30 mouse cellular contexts compared by ENCODE assay signal in the genomic region with DNA sequence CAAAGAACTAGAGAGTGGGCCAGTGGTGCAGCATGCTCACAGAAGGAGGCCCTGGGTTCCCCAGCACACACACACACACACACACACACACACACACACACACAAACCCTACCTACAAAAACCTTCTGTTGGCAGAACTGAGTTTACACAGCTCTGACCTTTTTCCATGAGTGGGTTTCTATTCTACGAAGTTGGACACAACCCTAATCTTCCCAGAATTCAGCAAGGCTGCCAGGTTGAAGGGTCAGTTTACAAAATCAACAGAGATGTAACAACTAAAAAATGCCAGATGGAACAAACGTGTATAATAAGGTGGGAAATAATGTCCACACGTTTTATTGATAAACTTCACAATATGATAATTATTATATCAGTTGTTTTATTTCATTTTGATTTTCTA. TPM values are rescaled to one million over a fixed set of nuclear protein-coding genes. Genes with fewer than 3 reads are reported as not detected.
DNase-seq lines count a peak whose midpoint lies in the region; ATAC-seq and TF ChIP-seq lines count a peak whose summit lies in the region.
"Had no signal": no experiment of that assay in that cellular context is flagged by ENCODE, and none has a peak within 500 bp of the region (broad histone marks: within the 10 kb centered on the region; RNA-seq: fewer than 3 reads in every experiment).

No protein-coding gene starts in this region.

- TF ChIP-seq POLR2A in myocyte (IDR thresholded peaks at IDR 0.05; ENCODE audit: insufficient read length, low read depth) = no peak

- no peak for TF ChIP-seq CTCF in C2C12 (IDR thresholded peaks at IDR 0.05; ENCODE audit: control insufficient read depth, insufficient read depth, insufficient read length)

- no peak overlapping the region for H3K4me3 ChIP-seq in lung, embryonic 15.5 days
- H3K4me3 ChIP-seq in C2C12 (ENCODE audit: insufficient read depth, poor library complexity, severe bottlenecking) = no peak overlapping the region
- no peak overlapping the region for H3K4me3 ChIP-seq in myocyte
- no peak overlapping the region for H3K4me3 ChIP-seq in hindbrain, embryonic 13.5 days
- H3K4me3 ChIP-seq: embryonic facial prominence, embryonic 10.5 days; embryonic facial prominence, embryonic 13.5 days; gastrocnemius, adult 2 months; hindbrain, embryonic 15.5 days had no signal

- H3K27me3 ChIP-seq in lung, embryonic 15.5 days = no peaks in the 10 kb centered on the region
- H3K27me3 ChIP-seq in C2C12 (ENCODE audit: control insufficient read depth, insufficient read depth, insufficient read length) = no peaks in the 10 kb centered on the region
- H3K27me3 ChIP-seq in myocyte (ENCODE audit: control insufficient read depth, insufficient read depth, insufficient read length) = no peaks in the 10 kb centered on the region
- H3K27me3 ChIP-seq in hindbrain, embryonic 13.5 days = peaks cover 43% of the 10 kb centered on the region
- H3K27me3 ChIP-seq: embryonic facial prominence, embryonic 13.5 days; hindbrain, embryonic 15.5 days had no signal

- H3K27ac ChIP-seq in lung, embryonic 15.5 days = 0 out of 2 replicates have a peak overlapping the region, but pooled peaks have one; percentile 56
- no peak overlapping the region for H3K27ac ChIP-seq in hindbrain, embryonic 13.5 days
- H3K27ac ChIP-seq: embryonic facial prominence, embryonic 10.5 days; embryonic facial prominence, embryonic 13.5 days; gastrocnemius, adult 2 months; hindbrain, embryonic 15.5 days had no signal

- whole genome bisulfite sequencing in lung, embryonic 15.5 days = 37% methylated on average over 3 of the region's 3 CpGs
- WGBS in hindbrain, embryonic 13.5 days = 75% methylated on average over 3 of the region's 3 CpGs

- H3K79me2 ChIP-seq in C2C12 (ENCODE audit: control insufficient read depth, insufficient read depth) (peaks cover 12% of the 10 kb centered on the region), myocyte (ENCODE audit: control insufficient read depth, insufficient read depth) (no peaks in the 10 kb centered on the region)

- H3K9ac ChIP-seq in lung, embryonic 15.5 days = no peak overlapping the region
- H3K9ac ChIP-seq in hindbrain, embryonic 13.5 days = no peak overlapping the region
- H3K9ac ChIP-seq: embryonic facial prominence, embryonic 13.5 days; forebrain, postnatal 0 days; hindbrain, embryonic 15.5 days had no signal

- H3K79me3 ChIP-seq in C2C12 (ENCODE audit: low read depth) = peaks cover 2% of the 10 kb centered on the region

- H3K4me2 ChIP-seq in lung, embryonic 15.5 days = no peak overlapping the region
- peak overlapping the region; percentile 68 for H3K4me2 ChIP-seq in myocyte (ENCODE audit: low read depth)
- H3K4me2 ChIP-seq in hindbrain, embryonic 13.5 days = no peak overlapping the region
- H3K4me2 ChIP-seq: embryonic facial prominence, embryonic 13.5 days; heart, embryonic 11.5 days; hindbrain, embryonic 15.5 days had no signal

- H3K36me3 ChIP-seq in lung, embryonic 15.5 days = no peaks in the 10 kb centered on the region
- no peaks in the 10 kb centered on the region for H3K36me3 ChIP-seq in C2C12 (ENCODE audit: control insufficient read depth, insufficient read depth)
- H3K36me3 ChIP-seq in myocyte (ENCODE audit: control insufficient read depth, insufficient read depth) = no peaks in the 10 kb centered on the region
- no peaks in the 10 kb centered on the region for H3K36me3 ChIP-seq in hindbrain, embryonic 13.5 days
- H3K36me3 ChIP-seq: embryonic facial prominence, embryonic 10.5 days; embryonic facial prominence, embryonic 13.5 days; hindbrain, embryonic 15.5 days had no signal

- H3K4me1 ChIP-seq in lung, embryonic 15.5 days = peaks cover 19% of the 10 kb centered on the region; the same call in 1 of the 2 replicates
- no peaks in the 10 kb centered on the region for H3K4me1 ChIP-seq in hindbrain, embryonic 13.5 days (replicated peaks)
- H3K4me1 ChIP-seq: hindbrain, embryonic 15.5 days had no signal

- H3ac ChIP-seq in C2C12 (ENCODE audit: control insufficient read depth, insufficient read length, low read depth) = no peak overlapping the region
- H3ac ChIP-seq in myocyte (ENCODE audit: control insufficient read depth, insufficient read length) = no peak overlapping the region

- ATAC-seq in lung, embryonic 15.5 days (ENCODE audit: borderline replicate concordance, extremely low read depth, low FRiP score, low TSS enrichment) = no peak
- ATAC-seq in hindbrain, embryonic 13.5 days (ENCODE audit: low FRiP score) = no peak
- ATAC-seq: activated CD4-positive, CD25-positive, alpha-beta regulatory T cell, adult 4 months; forebrain, embryonic 14.5 days; forebrain, postnatal 0 days had no signal

- no peaks in the 10 kb centered on the region for H3K9me3 ChIP-seq in lung, embryonic 15.5 days
- H3K9me3 ChIP-seq in hindbrain, embryonic 13.5 days = no peaks in the 10 kb centered on the region
- H3K9me3 ChIP-seq: embryonic facial prominence, embryonic 10.5 days; embryonic facial prominence, embryonic 13.5 days; hindbrain, embryonic 15.5 days had no signal

- no peak for DNase-seq in lung, postnatal 36 days
- peak; percentile 59 for DNase-seq in NIH3T3 (ENCODE audit: low read depth)
- DNase-seq in kidney, postnatal 36 days = no peak
- DNase-seq: adrenal gland, adult 8-10 months; adrenal gland, postnatal 25 days; cerebellum, adult 11-12 months; cerebellum, adult 8-10 months; cerebellum, postnatal 10 days; cerebellum, postnatal 36 days; embryo, embryonic 11 days; forebrain, postnatal 0 days; gastrocnemius, adult 2 months; gastrocnemius, postnatal 14 days; heart, adult 11 months; heart, postnatal 14 days; heart, postnatal 4 days had no signal

TF ChIP-seq in C2C12, 6 proteins besides CTCF, POLR2A, EP300 and RAD21:
- TF ChIP-seq MYOG (IDR thresholded peaks at IDR 0.05; ENCODE audit: control insufficient read depth, extremely low read depth, insufficient read length) (no peak), MAX (IDR thresholded peaks at IDR 0.05) (peak; percentile 19)
TF ChIP-seq in C2C12: peak in this region for 1.

TF ChIP-seq in myocyte, 11 proteins besides CTCF, POLR2A, EP300 and RAD21:
- TF ChIP-seq MAX (IDR thresholded peaks at IDR 0.05; ENCODE audit: low read depth) (no peak), SRF (IDR thresholded peaks at IDR 0.05; ENCODE audit: control insufficient read depth, insufficient read length, low read depth) (no peak), TCF3 (IDR thresholded peaks at IDR 0.05; ENCODE audit: insufficient read length, low read depth) (no peak), USF1 (IDR thresholded peaks at IDR 0.05; ENCODE audit: low read depth) (no peak), E2F4 (IDR thresholded peaks at IDR 0.05; ENCODE audit: insufficient read depth) (no peak), MYOG (IDR thresholded peaks at IDR 0.05; ENCODE audit: control insufficient read depth in 1 of 3, insufficient read depth in 1 of 3, insufficient read length in 2 of 3, low read depth in 2 of 3) (no peak), REST (IDR thresholded peaks at IDR 0.05; ENCODE audit: insufficient read depth, insufficient read length) (no peak), MYOD1 (IDR thresholded peaks at IDR 0.05; ENCODE audit: control insufficient read depth in 1 of 3, insufficient read length in 2 of 3, low read depth in 2 of 3) (no peak), POLR2AphosphoS2 (IDR thresholded peaks at IDR 0.05; ENCODE audit: insufficient read length, low read depth) (no peak), TCF12 (IDR thresholded peaks at IDR 0.05; ENCODE audit: insufficient read depth, poor library complexity, severe bottlenecking) (no peak), CEBPB (IDR thresholded peaks at IDR 0.05; ENCODE audit: insufficient read depth, poor library complexity, severe bottlenecking) (no peak)

RNA-seq across cellular contexts. Expression of a gene that starts 3.5 kb away (rescaled TPM):
- polyA plus RNA-seq in lung, embryonic 15.5 days (2015; fragmentation: Nextera tagmentation; extraction: Ambion mirVana) = 15.8 and 24.2 TPM in 2 replicates
- polyA plus RNA-seq in C2C12 (2012; fragmentation: generic; extraction: Trizol) (6.1 TPM), myocyte (2012; fragmentation: generic; extraction: Trizol) (91.8 TPM)
- polyA plus RNA-seq in hindbrain, embryonic 13.5 days (2015; fragmentation: Nextera tagmentation; extraction: Ambion mirVana) = 0.34 TPM in 1 of 2 replicates, not detected in the other
- polyA plus RNA-seq: activated CD4-positive, CD25-positive, alpha-beta regulatory T cell, adult 4 months; forebrain, embryonic 11.5 days; hindbrain, embryonic 15.5 days had no signal

RNA-seq across cellular contexts. Expression of a gene that starts 15.9 kb away (rescaled TPM):
- 25.8 and 30.2 TPM in 2 replicates for polyA plus RNA-seq in lung, embryonic 15.5 days (2015; fragmentation: Nextera tagmentation; extraction: Ambion mirVana)
- polyA plus RNA-seq in C2C12 (2012; fragmentation: generic; extraction: Trizol) (19.3 TPM), myocyte (2012; fragmentation: generic; extraction: Trizol) (31.4 TPM)
- polyA plus RNA-seq in hindbrain, embryonic 13.5 days (2015; fragmentation: Nextera tagmentation; extraction: Ambion mirVana) = 27.8 and 28.0 TPM in 2 replicates

RNA-seq across cellular contexts. Expression of a gene that starts 21.8 kb away (rescaled TPM):
- 0.44 and 0.71 TPM in 2 replicates for polyA plus RNA-seq in lung, embryonic 15.5 days (2015; fragmentation: Nextera tagmentation; extraction: Ambion mirVana)
- polyA plus RNA-seq in C2C12 (2012; fragmentation: generic; extraction: Trizol) = not detected
- not detected for polyA plus RNA-seq in myocyte (2012; fragmentation: generic; extraction: Trizol)
- polyA plus RNA-seq in hindbrain, embryonic 13.5 days (2015; fragmentation: Nextera tagmentation; extraction: Ambion mirVana) = not detected in 2 replicates
- polyA plus RNA-seq: brain, embryonic 14.5 days; embryonic facial prominence, embryonic 13.5 days; forebrain, embryonic 11.5 days; forebrain, embryonic 14.5 days; forebrain, postnatal 0 days; heart, embryonic 11.5 days; hindbrain, embryonic 11.5 days; hindbrain, embryonic 15.5 days; intestine, embryonic 14.5 days had no signal

RNA-seq across cellular contexts. Expression of a gene that starts 27.8 kb away (rescaled TPM):
- 58.3 and 59.9 TPM in 2 replicates for polyA plus RNA-seq in lung, embryonic 15.5 days (2015; fragmentation: Nextera tagmentation; extraction: Ambion mirVana)
- polyA plus RNA-seq in C2C12 (2012; fragmentation: generic; extraction: Trizol) = 14.4 TPM
- 29.8 TPM for polyA plus RNA-seq in myocyte (2012; fragmentation: generic; extraction: Trizol)
- polyA plus RNA-seq in hindbrain, embryonic 13.5 days (2015; fragmentation: Nextera tagmentation; extraction: Ambion mirVana) = 125 and 138 TPM in 2 replicates

RNA-seq across cellular contexts. Expression of a gene that starts 28.7 kb away (rescaled TPM):
- polyA plus RNA-seq in lung, embryonic 15.5 days (2015; fragmentation: Nextera tagmentation; extraction: Ambion mirVana) = 0.70 and 0.76 TPM in 2 replicates
- polyA plus RNA-seq in C2C12 (2012; fragmentation: generic; extraction: Trizol) (0.12 TPM), myocyte (2012; fragmentation: generic; extraction: Trizol) (0.08 TPM)
- polyA plus RNA-seq in hindbrain, embryonic 13.5 days (2015; fragmentation: Nextera tagmentation; extraction: Ambion mirVana) = 0.16 and 0.36 TPM in 2 replicates
